Mouse (Mus musculus): ENCODE measurements around the gene Npnt.

Gene Npnt

GRCm38 (mm10) chr3:132887074-132887848, 62.8 kb downstream of the Npnt start:
- DNase-seq, result no peak

GRCm38 (mm10) chr3:132886419-132887050, 63.6 kb downstream of the Npnt start:
- no peak for DNase-seq

GRCm38 (mm10) chr3:132884459-132884858, 65.6 kb downstream of the Npnt start:
- no peak for DNase-seq

GRCm38 (mm10) chr3:132883256-132883655, 66.8 kb downstream of the Npnt start:
- no peak for DNase-seq

- peak; percentile 72 for DNase-seq
These were observed 69.3 kb downstream of the Npnt start for GRCm38 (mm10) chr3:132880826-132881225.

- no peak for DNase-seq
These were observed 69.7 kb downstream of the Npnt start for GRCm38 (mm10) chr3:132880361-132880760.

- DNase-seq, result no peak
These were observed 73.0 kb downstream of the Npnt start for GRCm38 (mm10) chr3:132876933-132877676.

- DNase-seq, result no peak
These were observed 73.9 kb downstream of the Npnt start for GRCm38 (mm10) chr3:132876011-132876708.

GRCm38 (mm10) chr3:132873251-132873650, 76.8 kb downstream of the Npnt start:
- no peak for DNase-seq

GRCm38 (mm10) chr3:132871318-132871904, 78.7 kb downstream of the Npnt start:
- peak; percentile 58 for DNase-seq

- DNase-seq, result no peak
These were observed 80.0 kb downstream of the Npnt start for GRCm38 (mm10) chr3:132870079-132870478.

- peak; percentile 46 for DNase-seq
These were observed 81.3 kb downstream of the Npnt start for GRCm38 (mm10) chr3:132868838-132869237.

GRCm38 (mm10) chr3:132866984-132867383, 83.1 kb downstream of the Npnt start:
- DNase-seq, result no peak

- DNase-seq, result no peak
These were observed 84.5 kb downstream of the Npnt start for GRCm38 (mm10) chr3:132865596-132865995.

GRCm38 (mm10) chr3:132864986-132865385, 85.1 kb downstream of the Npnt start:
- no peak for DNase-seq

- no peak for DNase-seq
These were observed 85.7 kb downstream of the Npnt start for GRCm38 (mm10) chr3:132864329-132864919.

GRCm38 (mm10) chr3:132863843-132864242, 86.2 kb downstream of the Npnt start:
- DNase-seq, result no peak

GRCm38 (mm10) chr3:132860796-132861195, 89.3 kb downstream of the Npnt start:
- DNase-seq, result no peak

- DNase-seq, result no peak
These were observed 90.5 kb downstream of the Npnt start for GRCm38 (mm10) chr3:132859573-132859972.

- no peak for DNase-seq
These were observed 91.2 kb downstream of the Npnt start for GRCm38 (mm10) chr3:132858849-132859248.

GRCm38 (mm10) chr3:132856651-132857050, 93.4 kb downstream of the Npnt start:
- DNase-seq, result peak; percentile 30

All from lung, postnatal 36 days (tissue).